Mouse (Mus musculus): ENCODE data around the gene 6030458C11Rik.

6030458C11Rik gene

DNA sequence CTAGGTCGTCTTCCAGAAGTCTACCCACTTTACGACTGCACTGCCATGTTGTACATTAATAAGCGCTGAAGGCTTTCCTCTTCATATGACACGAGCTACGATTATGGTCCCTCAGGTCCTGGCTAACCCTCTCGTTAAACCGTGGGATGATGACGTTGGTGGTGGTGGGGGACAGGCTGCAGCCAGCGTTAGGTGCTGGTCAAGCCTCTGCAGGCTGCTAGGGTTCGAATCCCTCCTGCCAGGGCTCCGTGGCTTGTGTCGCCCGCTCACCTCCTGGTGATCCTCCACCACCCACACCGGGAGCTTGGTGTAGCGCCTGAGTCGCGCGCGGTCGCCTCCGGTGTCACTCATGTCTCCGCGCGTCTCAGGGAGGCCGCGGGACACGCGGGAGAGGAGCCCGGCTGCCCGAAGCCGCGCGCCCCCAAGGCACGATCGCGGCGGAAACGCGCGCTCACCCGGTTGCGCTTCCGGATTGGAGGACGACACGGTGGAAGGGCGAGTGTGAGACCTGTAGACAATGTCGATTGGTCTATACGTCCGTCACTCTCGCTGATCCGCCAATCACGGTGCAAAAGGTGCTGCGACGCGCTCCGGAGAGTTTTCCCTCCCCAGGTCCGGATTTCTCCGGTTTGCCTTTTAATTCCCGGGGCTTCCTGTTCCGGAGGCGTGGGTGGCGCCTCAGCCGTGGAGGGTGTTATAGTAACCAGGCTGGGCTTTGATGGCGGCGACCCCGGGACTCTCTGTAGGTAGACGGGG is at the start of gene 6030458C11Rik, which contains the start of gene Drosha:
TSS of gene 6030458C11Rik (minus strand) at position 453 of the 756 bp plus-strand sequence.
TSS of gene Drosha (plus strand) at position 619 of the 756 bp plus-strand sequence.
- DNase-seq = peak; percentile 98

DNA sequence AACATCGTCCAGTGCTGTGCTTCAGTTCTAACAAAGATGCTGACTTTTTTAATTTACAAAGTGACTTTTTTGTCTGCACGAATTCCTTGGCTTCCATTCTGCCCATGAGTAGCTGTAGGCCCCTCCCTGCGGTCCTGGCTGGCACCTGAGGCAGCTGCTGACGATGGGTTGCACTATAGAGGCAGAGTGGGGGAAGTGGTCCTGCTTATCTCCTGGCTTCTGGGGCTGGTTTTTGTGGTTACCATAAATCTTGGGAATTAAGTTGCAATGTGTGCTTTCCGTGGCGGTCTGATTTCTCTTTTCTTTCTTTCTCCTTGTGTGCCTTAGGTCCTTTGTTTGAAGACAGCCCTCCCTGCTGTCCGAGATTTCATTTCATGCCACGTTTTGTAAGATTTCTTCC is 42.8 kb upstream of the 6030458C11Rik start:
- DNase-seq = no peak

DNA sequence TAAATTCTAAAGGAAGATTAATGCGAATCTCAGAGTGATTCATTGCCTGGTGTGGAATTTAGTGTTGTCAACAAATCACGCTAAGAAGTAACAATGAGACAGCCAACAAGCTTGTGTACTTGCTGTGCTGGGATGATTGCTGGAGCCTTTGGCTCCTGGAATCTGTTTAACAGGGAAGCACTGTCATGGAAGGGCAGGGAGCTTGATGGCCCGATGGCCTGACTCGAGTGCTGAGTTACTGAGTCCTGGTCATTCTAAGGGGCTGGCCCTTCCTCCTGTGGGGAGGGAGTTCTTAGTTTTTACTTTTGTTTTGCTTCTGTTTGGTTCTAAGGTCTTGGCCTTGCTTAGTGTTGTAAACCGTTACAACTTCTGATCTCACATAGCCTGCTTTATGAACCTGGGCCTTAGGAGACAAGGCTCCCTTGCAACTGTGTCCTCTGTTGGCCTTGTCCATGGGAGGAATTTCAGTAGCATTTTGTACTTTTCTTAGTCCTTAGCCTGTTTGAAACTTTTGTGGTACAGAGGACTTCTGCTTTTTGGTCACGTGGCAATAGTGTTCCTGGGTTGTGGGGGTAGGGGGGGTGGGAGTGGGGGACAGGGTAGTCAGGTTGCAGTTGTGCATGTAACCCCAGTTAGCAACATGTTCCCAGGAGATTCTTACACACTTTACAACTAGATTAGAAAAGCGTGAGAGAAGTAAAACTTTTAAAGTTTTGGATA is 41.3 kb upstream of the 6030458C11Rik start:
- no peak for DNase-seq

DNA sequence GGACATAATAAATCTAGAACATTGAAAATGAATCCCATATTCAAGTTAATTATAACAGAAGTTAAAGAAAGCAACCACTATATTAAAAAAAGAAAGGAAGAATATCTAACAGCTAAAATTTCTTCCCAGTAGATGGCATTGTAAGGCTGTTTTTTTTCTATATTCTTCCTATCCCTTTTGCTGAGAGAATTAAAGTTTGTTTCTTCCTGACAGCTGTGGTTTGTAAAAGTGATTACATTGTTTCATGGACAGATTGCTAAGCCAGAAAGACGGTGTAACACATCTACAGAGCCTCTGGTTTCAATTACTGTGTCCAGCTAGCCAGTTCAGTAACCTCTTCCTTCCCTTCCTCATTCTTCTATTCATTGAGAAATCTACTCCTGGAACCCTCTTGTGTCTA is 39.2 kb upstream of the 6030458C11Rik start:
- no peak for DNase-seq

DNA sequence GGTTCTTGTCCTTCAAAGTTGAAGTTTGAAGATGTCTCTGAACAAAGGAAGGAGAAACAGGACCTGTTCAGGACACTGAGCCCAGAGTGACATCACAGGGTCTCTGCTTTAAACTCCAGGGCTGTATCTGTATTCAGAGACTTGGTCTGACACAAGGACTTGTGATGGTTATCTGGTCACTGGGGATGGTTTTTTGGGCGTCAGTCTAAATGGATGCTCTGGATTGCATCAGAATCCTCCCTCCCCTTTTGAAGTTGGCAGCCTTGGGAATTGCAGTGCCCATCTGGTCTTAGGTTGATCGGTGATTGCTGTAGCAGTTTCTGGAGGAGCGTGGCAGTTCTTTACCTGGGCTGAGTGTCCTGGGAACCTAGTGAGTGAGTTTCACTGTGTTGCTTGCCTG is 37.6 kb upstream of the 6030458C11Rik start:
- no peak for DNase-seq

DNA sequence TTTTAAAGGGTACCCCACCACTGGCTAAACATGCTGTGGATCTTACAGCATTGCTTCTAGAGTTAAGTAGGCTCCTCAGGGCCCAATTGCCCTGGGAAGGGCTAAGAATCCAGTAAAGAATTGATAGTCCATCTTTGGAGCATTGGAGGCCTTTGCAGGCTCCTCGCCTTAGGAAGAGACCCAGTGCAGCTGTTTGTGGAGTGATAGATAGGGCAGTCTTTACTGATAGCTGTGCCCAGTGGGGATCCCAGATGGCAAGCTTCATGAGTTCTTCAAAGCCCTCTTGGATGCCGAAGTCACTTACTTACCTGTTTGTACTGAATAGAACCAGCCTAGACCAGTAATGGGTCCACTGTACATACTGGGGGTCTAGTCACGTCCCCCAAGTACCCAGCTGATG is 34.2 kb upstream of the 6030458C11Rik start:
- no peak for DNase-seq

DNA sequence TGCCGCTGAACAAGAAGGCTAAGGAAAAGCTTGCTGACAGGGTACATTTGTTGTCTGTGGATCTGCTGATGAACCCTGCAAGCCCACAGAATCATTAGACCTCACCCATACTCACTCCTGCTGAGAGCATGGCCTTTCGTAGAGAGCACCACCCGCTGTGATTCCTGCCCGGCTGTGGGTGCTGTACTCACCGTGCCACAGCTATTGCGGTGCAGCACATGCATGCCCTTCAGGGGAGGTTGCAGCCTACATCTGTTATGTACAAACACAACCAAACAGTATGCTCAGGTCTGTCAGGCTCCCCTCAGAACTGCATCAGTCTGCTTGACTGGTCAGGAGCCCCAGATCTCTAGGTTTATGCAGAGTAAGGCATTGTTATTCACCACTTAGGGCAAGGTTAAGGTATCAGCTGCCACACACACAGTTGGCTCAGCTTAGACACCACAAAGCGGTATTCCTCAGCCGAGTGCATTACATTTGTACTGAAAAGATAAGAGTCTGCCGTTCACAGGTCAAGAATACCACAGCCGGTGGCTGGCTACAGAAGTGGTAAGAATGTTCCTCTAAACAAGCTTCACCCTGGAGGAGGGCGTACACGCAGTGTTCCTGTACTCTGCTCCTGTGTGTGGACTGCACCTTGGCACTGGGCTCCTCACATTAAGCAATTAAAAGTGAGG is 33.5 kb upstream of the 6030458C11Rik start:
- DNase-seq = no peak

DNA sequence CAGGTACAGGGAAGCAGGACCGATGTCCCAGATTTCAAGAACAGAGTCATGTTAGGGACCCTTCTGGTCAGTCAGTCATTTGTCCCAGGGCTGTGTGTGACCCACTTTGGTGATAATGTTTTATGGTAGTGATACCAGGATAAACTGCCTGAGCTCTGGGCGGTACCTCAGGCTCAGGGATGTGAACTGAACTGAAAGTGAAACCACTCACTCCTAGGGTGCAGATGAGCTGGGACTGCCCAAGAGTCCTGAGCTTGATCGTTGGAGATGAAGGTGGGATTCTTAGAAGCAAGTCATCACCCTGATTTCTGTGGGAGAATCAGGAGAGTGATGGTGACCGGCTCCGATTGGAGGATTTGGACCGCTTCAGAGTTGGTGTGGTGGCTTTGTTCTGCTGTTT is 32.3 kb upstream of the 6030458C11Rik start:
- no peak for DNase-seq

DNA sequence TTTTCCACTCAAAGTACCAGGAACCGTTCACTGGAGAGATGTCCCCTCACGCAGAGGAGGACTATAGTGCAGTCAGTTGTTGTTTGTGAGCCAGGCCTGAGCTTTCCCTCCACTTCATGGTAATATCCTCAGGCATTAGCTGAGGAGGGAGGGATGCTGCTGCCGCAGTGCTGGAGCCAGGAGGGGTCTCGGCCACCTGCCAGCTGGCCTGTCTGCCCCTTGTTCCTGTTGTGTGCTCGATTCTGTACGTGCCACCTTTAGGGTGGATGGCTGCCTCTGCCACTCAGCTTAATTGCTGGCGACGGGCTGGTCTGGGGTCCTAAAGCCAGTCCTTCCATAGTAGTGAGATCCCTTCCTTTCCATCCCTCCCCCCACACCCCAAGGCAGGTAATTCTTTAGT is 29.0 kb upstream of the 6030458C11Rik start:
- no peak for DNase-seq

DNA sequence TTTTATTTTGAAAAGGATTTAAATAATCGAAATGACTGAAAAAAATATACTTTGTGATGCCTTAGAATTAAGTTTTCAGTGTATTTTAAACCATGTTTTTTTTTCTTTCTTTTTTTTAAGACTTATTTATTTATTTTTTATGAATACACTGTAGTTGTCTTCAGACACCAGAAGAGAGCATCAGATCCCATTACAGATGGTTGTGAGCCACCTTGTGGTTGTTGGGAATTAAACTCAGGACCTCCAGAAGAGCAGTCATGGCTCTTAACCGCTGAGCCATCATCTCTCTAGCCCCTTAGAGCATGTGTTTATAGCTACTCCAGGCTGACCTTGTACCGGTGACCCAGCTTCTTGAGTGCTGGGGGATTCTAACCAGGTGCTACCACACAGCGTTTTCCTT is 24.9 kb upstream of the 6030458C11Rik start:
- no peak for DNase-seq

DNA sequence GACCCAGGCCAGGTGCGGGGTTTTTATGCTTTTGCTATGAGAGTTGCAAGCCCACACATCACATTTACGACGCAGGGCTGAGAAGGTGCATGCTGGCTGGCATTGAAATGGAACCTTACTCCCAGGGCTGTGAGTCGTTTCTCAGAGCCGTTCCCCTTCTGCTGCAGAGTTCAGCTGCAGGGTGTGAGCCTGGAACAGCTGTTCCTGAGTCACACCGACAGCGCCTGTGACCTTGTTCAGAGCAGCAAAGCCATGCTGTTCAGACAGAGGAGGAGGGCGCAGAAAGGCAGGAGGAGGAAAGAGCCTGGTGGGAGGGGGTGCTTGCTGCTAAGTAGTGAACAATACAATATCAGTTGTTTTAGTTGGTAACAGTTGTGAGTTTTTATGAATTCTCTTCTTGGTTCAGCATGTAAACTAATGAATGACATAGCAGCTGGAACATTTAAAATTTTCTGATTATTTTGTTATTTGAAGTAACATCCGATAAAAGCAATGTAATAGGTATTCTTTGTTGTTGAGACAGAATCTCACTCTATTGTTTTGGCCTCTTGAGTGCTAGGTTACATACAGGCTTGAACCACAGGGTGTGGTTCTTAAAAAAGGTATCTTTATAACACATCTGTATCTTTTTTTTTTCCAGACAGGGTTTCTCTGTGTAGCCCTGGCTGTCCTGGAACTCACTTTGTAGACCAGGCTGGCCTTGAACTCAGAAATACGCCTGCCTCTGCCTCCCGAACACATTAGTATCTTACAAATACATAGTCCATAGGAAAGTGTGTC is 23.9 kb upstream of the 6030458C11Rik start:
- no peak for DNase-seq

DNA sequence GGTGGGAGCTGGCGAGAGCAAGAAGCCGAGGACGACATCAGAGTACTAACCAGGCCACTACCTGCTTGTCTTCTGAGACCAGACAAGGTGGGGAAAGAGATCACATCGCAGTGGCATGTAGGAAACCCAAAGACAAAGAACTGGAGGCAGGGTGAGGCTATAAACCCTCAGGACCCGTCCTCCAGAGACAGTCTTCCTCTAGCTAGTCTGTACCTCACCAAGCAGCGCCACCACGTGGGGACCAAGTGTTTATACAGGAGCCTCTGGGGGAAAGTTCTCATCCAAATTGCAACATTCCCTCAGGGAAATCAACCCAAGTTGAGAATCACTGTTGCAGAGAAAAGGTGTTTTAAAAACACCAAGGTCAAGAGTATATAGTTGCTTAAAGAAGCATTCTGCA is 18.4 kb upstream of the 6030458C11Rik start:
- no peak for DNase-seq

DNA sequence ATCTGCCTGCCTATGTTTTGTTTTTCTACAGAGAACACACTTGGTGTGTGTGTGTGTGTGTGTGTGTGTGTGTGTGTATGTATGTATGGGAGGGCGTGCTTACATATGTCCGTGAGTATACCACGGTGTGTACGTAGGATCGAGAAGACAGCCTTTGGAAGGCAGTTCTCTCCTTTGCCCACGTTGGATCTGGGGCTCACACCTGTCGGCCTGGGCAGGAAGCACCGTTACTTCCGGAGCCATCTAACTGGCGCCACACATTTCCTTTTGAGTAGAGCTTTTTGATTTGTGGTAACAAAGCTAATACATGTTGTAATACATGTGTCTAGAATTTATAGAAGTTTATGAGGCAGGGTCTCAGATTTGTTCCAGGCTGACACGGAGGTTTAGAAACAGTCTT is 16.3 kb upstream of the 6030458C11Rik start:
- DNase-seq = no peak

DNA sequence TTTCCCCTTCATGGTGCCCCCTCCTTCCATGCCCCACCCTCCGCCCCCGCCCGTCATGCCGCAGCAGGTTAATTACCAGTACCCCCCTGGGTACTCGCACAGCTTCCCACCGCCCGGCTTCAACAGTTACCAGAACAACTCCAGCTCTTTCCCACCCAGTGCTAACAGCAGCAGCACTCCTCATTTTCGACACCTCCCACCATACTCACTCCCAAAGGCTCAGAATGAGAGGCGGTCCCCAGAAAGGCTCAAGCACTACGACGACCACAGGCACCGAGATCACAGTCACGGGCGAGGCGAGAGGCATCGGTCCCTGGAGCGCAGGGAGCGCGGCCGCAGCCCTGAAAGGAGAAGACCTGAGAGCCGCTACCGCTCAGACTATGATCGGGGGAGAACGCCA is 9.8 kb upstream of the 6030458C11Rik start:
- no peak for DNase-seq

DNA sequence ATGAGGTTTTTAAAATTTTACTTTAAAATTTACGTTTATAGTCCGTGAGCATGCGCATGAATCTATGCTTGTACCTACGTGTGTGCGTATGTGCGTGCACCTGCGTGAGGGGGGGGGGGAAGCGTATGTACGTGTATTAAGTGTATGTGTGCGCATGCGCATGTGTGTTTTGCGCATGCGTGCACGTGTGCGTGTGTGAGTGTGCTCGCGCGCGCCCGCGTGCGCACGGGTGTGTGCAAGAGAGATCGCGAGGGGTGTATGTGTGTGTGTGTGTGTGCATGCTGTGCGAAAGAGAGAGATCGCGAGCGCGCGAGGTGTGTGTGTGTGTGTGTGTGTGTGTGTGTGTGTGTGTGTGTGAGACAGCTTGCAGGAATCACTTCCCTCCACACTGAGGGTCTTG is 8.9 kb upstream of the 6030458C11Rik start:
- no peak for DNase-seq

DNA sequence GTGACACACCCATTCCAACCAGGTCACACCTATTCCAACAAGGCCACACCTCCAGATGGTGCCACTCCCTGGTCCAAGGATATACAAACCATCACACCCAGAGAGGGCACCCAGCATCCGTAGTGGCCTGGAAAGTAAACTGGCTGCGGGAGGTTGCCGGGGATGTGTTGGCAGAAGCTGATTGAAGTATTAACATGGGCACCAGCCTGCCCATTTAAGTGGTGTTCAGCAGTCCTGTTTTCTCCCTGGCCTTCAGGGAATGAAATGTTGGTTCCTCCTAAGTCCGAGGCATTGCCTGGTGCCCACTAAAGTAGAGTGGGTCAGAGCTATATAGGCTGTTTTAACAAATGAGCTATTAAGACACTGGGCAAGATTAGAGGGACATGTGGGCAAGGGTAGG is 8.2 kb upstream of the 6030458C11Rik start:
- DNase-seq = no peak

DNA sequence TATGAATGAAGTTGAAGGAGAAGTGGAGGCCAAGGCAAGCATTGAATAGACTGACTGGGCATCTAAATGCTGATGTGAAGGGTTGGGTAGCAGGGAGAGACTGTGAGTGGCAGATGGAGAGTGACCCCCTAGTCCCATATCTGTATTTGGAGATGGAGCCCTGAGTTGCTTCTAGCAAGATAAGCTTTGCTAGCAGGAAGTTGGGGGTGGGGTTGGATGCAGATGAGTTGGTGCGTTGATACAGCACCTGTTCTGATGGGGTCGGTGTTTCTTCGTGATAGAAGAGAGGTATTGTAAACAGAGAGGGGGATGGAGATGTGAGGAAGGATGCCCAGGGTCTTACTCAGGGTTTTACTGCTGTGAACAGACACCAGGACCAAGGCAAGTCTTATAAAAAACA is 5.4 kb upstream of the 6030458C11Rik start:
- no peak for DNase-seq

DNA sequence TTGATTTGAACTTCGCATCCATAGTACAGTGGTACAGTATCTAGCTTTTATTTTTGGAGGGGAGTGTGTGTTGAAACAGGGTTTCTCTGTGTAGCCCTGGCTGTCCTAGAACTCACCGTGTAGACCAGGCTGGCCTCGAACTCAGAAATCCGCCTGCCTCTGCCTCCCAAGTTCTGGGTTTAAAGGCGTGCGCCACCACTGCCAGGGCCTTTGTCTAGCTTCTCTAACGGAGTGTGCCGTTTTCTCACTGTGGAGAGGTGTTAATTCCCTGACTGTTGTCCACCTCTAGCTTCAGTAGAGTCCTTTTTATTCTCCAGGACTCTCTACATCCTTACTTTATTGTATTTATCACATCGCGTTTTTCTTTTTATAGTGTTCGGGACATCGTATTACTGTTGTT is 959 bp upstream of the 6030458C11Rik start:
- peak; percentile 22 for DNase-seq

DNA sequence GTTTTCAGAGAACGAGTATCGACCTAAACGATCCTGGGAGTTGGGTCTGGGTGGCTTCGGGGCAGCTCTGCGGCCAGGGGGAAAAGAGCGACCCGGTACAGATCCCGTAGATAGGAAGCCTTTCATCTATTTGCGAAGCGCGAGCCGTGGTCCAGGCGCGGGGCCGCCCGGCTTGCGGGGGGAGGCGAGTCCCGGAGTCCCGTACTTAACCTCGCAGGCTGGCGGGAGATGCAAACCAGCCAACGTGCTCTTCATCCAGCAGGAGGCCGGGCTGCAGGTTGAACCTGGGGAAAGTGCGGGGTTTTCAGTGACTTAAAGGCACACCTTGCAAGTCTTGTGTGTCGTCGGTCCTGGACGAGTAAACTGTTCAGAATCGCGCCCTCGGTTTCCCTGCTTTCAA is 516 bp upstream of the 6030458C11Rik start:
- DNase-seq = no peak

DNA sequence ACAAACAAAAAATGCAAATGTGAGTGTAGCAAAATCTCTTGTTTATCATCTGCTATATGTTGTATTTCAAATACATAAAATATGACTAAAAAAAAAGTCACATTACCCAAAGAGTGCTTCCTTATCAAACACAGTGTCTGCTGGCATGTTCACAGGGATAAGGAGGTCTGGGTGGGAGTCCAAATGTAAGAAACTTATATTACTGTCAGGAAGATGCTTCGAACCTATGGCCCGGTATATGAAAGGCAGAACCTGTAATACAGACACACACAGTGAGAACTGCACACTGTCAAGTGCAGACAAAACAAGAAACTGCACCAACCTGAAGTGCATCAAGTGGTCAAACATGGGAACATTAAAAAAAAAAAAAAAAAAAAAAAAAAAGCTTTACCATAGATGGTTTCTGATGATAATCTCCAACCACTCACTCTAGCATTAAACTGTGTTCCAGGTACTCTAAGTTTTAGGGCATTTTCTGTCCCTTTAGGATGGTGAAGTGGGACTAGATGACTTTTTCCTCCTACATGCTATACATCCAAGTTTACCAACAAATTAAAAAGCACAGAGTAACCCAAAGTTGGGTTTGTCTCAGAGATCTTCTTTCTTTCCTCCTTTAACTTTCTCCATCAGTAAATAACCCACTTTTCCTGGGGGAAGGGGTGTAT is 862 bp downstream of the 6030458C11Rik start:
- no peak for DNase-seq

DNA sequence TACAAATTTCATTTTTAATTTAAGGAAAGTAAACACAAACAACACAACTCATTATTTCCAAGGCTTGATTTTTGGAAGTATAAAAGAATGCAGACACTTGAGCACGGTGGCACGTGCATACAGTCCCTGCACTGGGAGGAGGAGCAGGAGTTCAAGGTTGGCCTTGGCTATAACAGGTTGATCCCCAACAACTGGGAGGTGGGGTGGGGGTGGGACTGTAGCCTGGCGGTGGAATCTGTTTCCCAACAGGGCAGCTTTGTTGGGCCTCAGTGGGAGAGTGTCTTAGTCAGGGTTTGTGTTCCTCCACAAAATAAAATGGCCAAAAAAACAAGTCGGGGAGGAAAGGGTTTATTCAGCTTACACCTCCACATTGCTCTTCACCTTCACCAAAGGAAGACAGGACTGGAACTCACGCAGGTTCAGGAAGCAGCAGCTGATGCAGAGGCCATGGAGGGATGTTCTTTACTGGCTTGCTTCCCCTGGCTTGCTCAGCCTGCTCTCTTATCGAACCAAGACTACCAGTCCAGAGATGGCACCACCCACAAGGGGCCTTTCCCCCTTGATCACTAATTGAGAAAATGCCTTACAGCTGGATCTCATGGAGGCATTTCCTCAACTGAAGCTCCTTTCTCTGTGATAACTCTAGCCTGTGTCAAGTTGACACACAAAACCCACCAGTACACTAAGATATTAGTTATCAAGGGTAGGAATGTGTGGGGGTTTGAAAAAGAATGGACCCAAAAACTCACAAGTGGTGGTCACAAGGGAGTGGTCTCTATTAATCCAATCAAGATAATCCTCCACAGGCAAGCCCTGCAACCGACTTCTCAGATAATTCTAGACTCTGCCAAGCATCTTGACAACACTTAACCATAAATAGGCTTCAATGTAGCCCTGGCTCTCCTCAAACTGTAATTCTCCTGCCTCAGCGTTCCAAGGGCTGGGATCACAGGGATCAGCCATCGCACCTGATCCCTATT is 1.7 kb downstream of the 6030458C11Rik start:
- DNase-seq = no peak
